Mouse (Mus musculus): ENCODE measurements at regions not wholly inside any gene's neighbourhood (a gene's known extent, or its start where the extent isn't known, plus 50 kb on each side); places are given as distances from the start of the nearest gene placed in this dataset.
A peak's percentile ranks its signal among the peaks of the same experiment; 100 is the strongest.

DNA sequence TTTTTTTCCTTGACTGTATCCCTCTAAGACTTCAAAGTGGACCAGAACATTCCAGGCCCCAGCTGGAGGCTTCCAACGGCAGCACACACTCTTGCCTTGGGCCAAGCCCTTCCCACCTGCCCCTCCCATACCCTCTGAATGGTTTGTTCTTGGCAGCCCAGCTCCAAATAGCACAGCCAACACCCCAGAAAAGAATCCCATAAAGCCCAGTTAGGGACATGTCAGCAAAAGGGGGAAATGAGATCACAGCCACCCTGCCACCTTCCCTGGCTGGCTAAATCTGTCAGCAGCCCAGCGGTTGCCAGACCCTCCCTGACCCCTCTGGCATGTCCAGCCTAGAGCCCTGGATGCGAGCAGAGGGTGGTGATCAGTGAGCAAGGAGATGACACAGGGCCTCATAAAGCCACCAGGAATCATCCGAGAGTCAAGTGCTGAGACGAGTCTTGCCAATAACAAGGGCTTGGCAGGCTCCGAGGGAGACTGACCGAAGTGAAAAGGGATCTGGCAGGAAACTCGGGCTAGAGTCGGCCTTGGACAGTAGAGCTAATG is 258.8 kb downstream of the Rplp1 start:
- no peaks in the 10 kb centered on the region for H3K36me3 ChIP-seq (ENCODE audit: control insufficient read depth, insufficient read depth, low read length, poor library complexity, severe bottlenecking)

DNA sequence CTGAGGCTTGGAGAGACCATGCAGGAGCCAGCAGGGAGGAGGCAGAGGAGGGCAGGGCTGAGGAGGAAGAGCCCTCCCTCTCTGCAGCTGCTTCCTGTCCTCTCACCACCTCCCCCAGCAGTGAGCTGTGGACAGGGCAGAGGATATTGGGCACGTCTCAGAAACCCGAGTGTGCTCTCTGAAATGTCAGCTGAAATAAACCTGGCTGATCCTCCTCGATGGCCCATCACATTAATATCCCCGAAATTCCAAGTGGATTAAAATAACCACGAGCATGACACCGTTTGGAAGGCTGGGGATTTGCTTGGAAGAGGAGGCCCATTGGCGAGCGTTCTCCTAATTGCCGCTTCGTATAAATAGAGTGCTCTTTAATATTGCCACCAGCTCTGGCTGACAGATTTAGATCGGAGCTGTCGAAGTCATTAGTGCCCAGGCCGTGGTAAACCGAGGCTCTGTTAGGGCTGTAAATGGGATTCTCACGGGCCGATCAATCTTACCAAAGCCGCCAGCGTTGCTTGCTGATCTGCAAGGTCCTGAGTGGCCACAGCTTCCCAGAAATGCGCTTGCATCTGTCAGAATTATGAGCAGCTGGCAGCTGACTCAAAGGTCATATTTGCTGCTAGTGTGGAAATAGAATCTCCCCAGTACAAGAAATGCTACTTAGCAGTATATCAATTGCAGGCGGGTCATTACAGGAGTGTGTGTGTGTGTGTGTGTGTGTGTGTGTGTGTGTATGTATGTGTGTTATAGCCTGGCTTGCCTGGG is 268.5 kb downstream of the Rplp1 start:
- Histone ChIP-seq H3K9me3 (replicated peaks; ENCODE audit: control insufficient read depth, insufficient read depth, low read length, poor library complexity, severe bottlenecking) (no peaks in the 10 kb centered on the region), H3K4me3 (ENCODE audit: low read depth, low read length) (no peak overlapping the region), H3K4me1 (ENCODE audit: control insufficient read depth, insufficient read depth, low read length) (no peaks in the 10 kb centered on the region), H3K27ac (ENCODE audit: insufficient read depth, low read length) (no peak overlapping the region), H3K9ac (ENCODE audit: low read depth, poor library complexity, severe bottlenecking) (no peak overlapping the region), H3K27me3 (ENCODE audit: control insufficient read depth, insufficient read depth, low read length, poor library complexity, severe bottlenecking) (no peaks in the 10 kb centered on the region), H3K36me3 (ENCODE audit: control insufficient read depth, insufficient read depth, low read length, poor library complexity, severe bottlenecking) (no peaks in the 10 kb centered on the region)
- TF ChIP-seq EP300 (IDR thresholded peaks at IDR 0.05; ENCODE audit: insufficient read depth, low read depth, low read length) (no peak), CTCF (IDR thresholded peaks at IDR 0.05; ENCODE audit: low read depth, low read length) (no peak), POLR2A (IDR thresholded peaks at IDR 0.05; ENCODE audit: insufficient read depth, low read length) (no peak)

More for the DNA sequence above, 258.8 kb downstream of the Rplp1 start:
- Histone ChIP-seq H3K27me3 (ENCODE audit: control insufficient read depth, insufficient read depth, low read length, poor library complexity, severe bottlenecking) (no peaks in the 10 kb centered on the region), H3K9ac (ENCODE audit: low read depth, poor library complexity, severe bottlenecking) (no peak overlapping the region), H3K4me3 (ENCODE audit: low read depth, low read length) (no peak overlapping the region), H3K4me1 (ENCODE audit: control insufficient read depth, insufficient read depth, low read length) (peaks cover 2% of the 10 kb centered on the region), H3K9me3 (replicated peaks; ENCODE audit: control insufficient read depth, insufficient read depth, low read length, poor library complexity, severe bottlenecking) (no peaks in the 10 kb centered on the region), H3K27ac (ENCODE audit: insufficient read depth, low read length) (no peak overlapping the region)
- no peak for TF ChIP-seq CTCF (IDR thresholded peaks at IDR 0.05; ENCODE audit: low read depth, low read length)
- peak; percentile 77; the same call in 1 of the 2 replicates for TF ChIP-seq EP300 (IDR thresholded peaks at IDR 0.05; ENCODE audit: insufficient read depth, low read depth, low read length)
- no peak for TF ChIP-seq POLR2A (IDR thresholded peaks at IDR 0.05; ENCODE audit: insufficient read depth, low read length)

DNA sequence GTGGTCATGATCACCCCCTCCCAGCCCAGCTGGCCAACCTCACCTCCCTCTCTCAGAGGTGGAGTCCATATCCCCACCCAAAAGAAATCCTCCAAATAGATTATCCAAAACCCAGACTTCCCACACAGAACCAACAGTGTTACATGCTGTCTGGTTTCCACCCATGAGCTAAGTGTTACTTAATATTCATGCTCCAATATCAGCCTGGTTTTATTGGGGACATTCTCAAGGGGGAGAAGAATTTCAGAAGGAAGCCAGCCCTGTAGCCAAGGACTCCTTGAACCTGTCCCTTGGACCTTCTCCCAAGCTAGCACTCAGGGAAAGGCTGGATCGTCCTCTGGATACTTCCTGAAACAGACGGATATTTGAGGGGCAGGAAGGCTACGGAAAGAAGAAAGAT is 268.6 kb downstream of the Tle3 start:
- Histone ChIP-seq H3K4me1 (ENCODE audit: control insufficient read depth, insufficient read depth, low read length) (no peaks in the 10 kb centered on the region), H3K36me3 (ENCODE audit: control insufficient read depth, insufficient read depth, low read length, poor library complexity, severe bottlenecking) (no peaks in the 10 kb centered on the region), H3K9me3 (replicated peaks; ENCODE audit: control insufficient read depth, insufficient read depth, low read length, poor library complexity, severe bottlenecking) (no peaks in the 10 kb centered on the region), H3K27me3 (ENCODE audit: control insufficient read depth, insufficient read depth, low read length, poor library complexity, severe bottlenecking) (no peaks in the 10 kb centered on the region), H3K9ac (ENCODE audit: low read depth, poor library complexity, severe bottlenecking) (no peak overlapping the region), H3K27ac (ENCODE audit: insufficient read depth, low read length) (no peak overlapping the region), H3K4me3 (ENCODE audit: low read depth, low read length) (no peak overlapping the region)
- TF ChIP-seq EP300 (IDR thresholded peaks at IDR 0.05; ENCODE audit: insufficient read depth, low read depth, low read length) = no peak
- no peak for TF ChIP-seq POLR2A (IDR thresholded peaks at IDR 0.05; ENCODE audit: insufficient read depth, low read length)
- TF ChIP-seq CTCF (IDR thresholded peaks at IDR 0.05; ENCODE audit: low read depth, low read length) = no peak

- H3K9ac ChIP-seq (ENCODE audit: low read depth, poor library complexity, severe bottlenecking) = no peak overlapping the region
- H3K27ac ChIP-seq (ENCODE audit: insufficient read depth, low read length) = no peak overlapping the region
- TF ChIP-seq EP300 (IDR thresholded peaks at IDR 0.05; ENCODE audit: insufficient read depth, low read depth, low read length) (no peak), CTCF (IDR thresholded peaks at IDR 0.05; ENCODE audit: low read depth, low read length) (no peak), POLR2A (IDR thresholded peaks at IDR 0.05; ENCODE audit: insufficient read depth, low read length) (no peak)
- H3K9me3 ChIP-seq (replicated peaks; ENCODE audit: control insufficient read depth, insufficient read depth, low read length, poor library complexity, severe bottlenecking) = no peaks in the 10 kb centered on the region
- no peaks in the 10 kb centered on the region for H3K27me3 ChIP-seq (ENCODE audit: control insufficient read depth, insufficient read depth, low read length, poor library complexity, severe bottlenecking)
- no peaks in the 10 kb centered on the region for H3K4me1 ChIP-seq (ENCODE audit: control insufficient read depth, insufficient read depth, low read length)
- no peaks in the 10 kb centered on the region for H3K36me3 ChIP-seq (ENCODE audit: control insufficient read depth, insufficient read depth, low read length, poor library complexity, severe bottlenecking)
- no peak overlapping the region for H3K4me3 ChIP-seq (ENCODE audit: low read depth, low read length)
Measured at GRCm38 (mm10) chr9:61638908-61639307, 266.7 kb downstream of the Tle3 start.

- Histone ChIP-seq H3K27ac (ENCODE audit: insufficient read depth, low read length) (no peak overlapping the region), H3K9ac (ENCODE audit: low read depth, poor library complexity, severe bottlenecking) (no peak overlapping the region), H3K4me3 (ENCODE audit: low read depth, low read length) (no peak overlapping the region), H3K27me3 (ENCODE audit: control insufficient read depth, insufficient read depth, low read length, poor library complexity, severe bottlenecking) (no peaks in the 10 kb centered on the region), H3K9me3 (replicated peaks; ENCODE audit: control insufficient read depth, insufficient read depth, low read length, poor library complexity, severe bottlenecking) (no peaks in the 10 kb centered on the region), H3K36me3 (ENCODE audit: control insufficient read depth, insufficient read depth, low read length, poor library complexity, severe bottlenecking) (no peaks in the 10 kb centered on the region), H3K4me1 (ENCODE audit: control insufficient read depth, insufficient read depth, low read length) (no peaks in the 10 kb centered on the region)
- TF ChIP-seq CTCF (IDR thresholded peaks at IDR 0.05; ENCODE audit: low read depth, low read length) (no peak), EP300 (IDR thresholded peaks at IDR 0.05; ENCODE audit: insufficient read depth, low read depth, low read length) (no peak), POLR2A (IDR thresholded peaks at IDR 0.05; ENCODE audit: insufficient read depth, low read length) (no peak)
Measured at GRCm38 (mm10) chr9:61633936-61634335, 261.8 kb downstream of the Tle3 start.

DNA sequence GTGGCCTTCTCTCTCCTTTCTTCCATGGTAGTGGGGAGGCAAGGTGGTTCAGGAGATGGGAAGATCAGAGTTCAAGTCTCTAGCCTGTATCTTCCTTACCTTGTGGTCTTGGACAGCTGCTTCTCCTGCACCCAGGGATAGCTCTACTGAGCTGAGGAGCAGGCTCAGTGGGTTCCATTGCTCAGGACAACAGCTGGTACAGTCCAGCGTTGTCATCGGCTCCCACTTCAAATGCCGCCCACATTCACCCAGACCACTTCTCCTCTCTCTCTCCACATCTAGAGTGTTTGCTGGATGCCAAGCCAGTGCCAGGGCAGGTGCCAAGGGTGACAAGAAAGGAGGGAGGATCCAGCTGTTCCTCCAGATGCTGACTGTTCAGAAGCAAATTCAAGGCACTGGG is 260.4 kb downstream of the Tle3 start:
- Histone ChIP-seq H3K36me3 (ENCODE audit: control insufficient read depth, insufficient read depth, low read length, poor library complexity, severe bottlenecking) (no peaks in the 10 kb centered on the region), H3K27ac (ENCODE audit: insufficient read depth, low read length) (no peak overlapping the region)
- TF ChIP-seq EP300 (IDR thresholded peaks at IDR 0.05; ENCODE audit: insufficient read depth, low read depth, low read length) (no peak), CTCF (IDR thresholded peaks at IDR 0.05; ENCODE audit: low read depth, low read length) (no peak), POLR2A (IDR thresholded peaks at IDR 0.05; ENCODE audit: insufficient read depth, low read length) (no peak)

More for the DNA sequence above, 260.4 kb downstream of the Tle3 start:
- Histone ChIP-seq H3K27me3 (ENCODE audit: control insufficient read depth, insufficient read depth, low read length, poor library complexity, severe bottlenecking) (no peaks in the 10 kb centered on the region), H3K4me3 (ENCODE audit: low read depth, low read length) (no peak overlapping the region), H3K4me1 (ENCODE audit: control insufficient read depth, insufficient read depth, low read length) (peaks cover 4% of the 10 kb centered on the region), H3K9me3 (replicated peaks; ENCODE audit: control insufficient read depth, insufficient read depth, low read length, poor library complexity, severe bottlenecking) (no peaks in the 10 kb centered on the region), H3K9ac (ENCODE audit: low read depth, poor library complexity, severe bottlenecking) (no peak overlapping the region)
